Comparison of ENCODE assay signal across 12 mouse cellular contexts in the genomic region with DNA sequence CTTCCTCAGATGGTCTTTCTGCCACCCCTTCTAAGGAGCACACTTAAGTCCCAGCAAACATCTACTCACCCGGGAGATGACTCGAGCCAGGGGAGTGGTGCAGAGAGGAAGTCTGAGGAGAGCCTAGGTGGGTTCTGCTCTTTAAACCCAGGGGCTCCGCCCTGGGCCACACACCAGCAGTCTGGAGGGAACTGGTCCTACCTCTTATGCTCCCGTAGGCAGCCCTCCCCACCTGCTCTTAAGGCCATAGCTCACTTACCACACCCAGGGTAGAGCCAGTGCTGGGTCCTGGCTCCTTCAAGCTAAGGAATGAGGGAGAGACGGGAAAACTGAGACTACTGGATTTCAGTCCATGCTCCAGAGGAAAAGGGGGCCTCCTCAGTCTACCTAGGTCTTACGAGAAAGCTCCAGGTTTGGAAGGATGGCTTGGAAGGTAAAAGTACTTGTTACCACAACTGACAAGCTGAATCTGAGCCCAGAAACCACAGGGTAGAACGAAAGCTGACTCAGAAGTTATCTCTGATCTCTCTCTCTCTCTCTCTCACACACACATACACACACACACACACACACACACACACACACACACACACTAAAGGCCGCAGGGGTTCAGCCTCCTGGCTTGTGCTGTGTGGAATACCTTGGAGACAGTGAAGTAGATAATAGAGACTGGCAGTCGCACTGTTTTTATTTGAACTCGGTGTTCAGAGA. TPM values are rescaled to one million over a fixed set of nuclear protein-coding genes. Genes with fewer than 3 reads are reported as not detected.
DNase-seq lines count a peak whose midpoint lies in the region; ATAC-seq lines count a peak whose summit lies in the region.
"Had no signal": no experiment of that assay in that cellular context is flagged by ENCODE, and none has a peak within 500 bp of the region (broad histone marks: within the 10 kb centered on the region; RNA-seq: fewer than 3 reads in every experiment).

A gene (minus strand): TSS at position 471 of the 711 bp plus-strand sequence.

- ATAC-seq in inflammation-experienced regulatory T-cells, adult 6 months: peak; percentile 62
- peak; percentile 71 for ATAC-seq in stomach, embryonic 16.5 days (ENCODE audit: insufficient read depth, low FRiP score)

- 56% methylated on average over 10 of the region's 10 CpGs for WGBS in stomach, embryonic 16.5 days

- no peaks in the 10 kb centered on the region for H3K27me3 ChIP-seq in stomach, embryonic 16.5 days (ENCODE audit: control insufficient read depth, insufficient read depth, low read length)
- H3K27me3 ChIP-seq: liver, embryonic 15.5 days had no signal

- no peak within 1 kb of the TSS for H3K9ac ChIP-seq in stomach, embryonic 16.5 days (ENCODE audit: low read length)
- H3K9ac ChIP-seq: liver, embryonic 15.5 days had no signal

- H3K4me3 ChIP-seq in stomach, embryonic 16.5 days (replicated peaks; ENCODE audit: low read length): no peak within 1 kb of the TSS
- H3K4me3 ChIP-seq: erythroblast, embryonic 14.5 days; gastrocnemius, adult 2 months; liver, embryonic 15.5 days had no signal

- intact Hi-C loops in gastrocnemius, postnatal 36 days (cut with DNase I): loop anchor here (10.0 kb wide), 1 partner anchor 437 kb away; no protein-coding TSS in a partner anchor
- intact Hi-C loops in heart, postnatal 25 days (cut with DNase I): no loop called here

- no peak within 1 kb of the TSS for H3K27ac ChIP-seq in stomach, embryonic 16.5 days (ENCODE audit: low read length)
- H3K27ac ChIP-seq: gastrocnemius, adult 2 months; liver, embryonic 15.5 days had no signal

- DNase-seq in thymus, postnatal 14 days: peak; percentile 28
- DNase-seq in thymus, postnatal 25 days: no peak
- DNase-seq in kidney, postnatal 36 days: peak; percentile 42 to 56
- DNase-seq in gastrocnemius, postnatal 36 days: no peak
- DNase-seq in spleen, adult 18-20 months: no peak
- DNase-seq in heart, postnatal 25 days (ENCODE audit: low spot score): no peak
- DNase-seq: cerebellum, adult 9-10 months; gastrocnemius, adult 2 months had no signal

- no peak within 1 kb of the TSS for H3K4me2 ChIP-seq in stomach, embryonic 16.5 days (ENCODE audit: low read depth, low read length)
- H3K4me2 ChIP-seq: liver, embryonic 15.5 days had no signal

- H3K36me3 ChIP-seq in stomach, embryonic 16.5 days (ENCODE audit: control insufficient read depth, insufficient read depth, low read length): no peaks in the 10 kb centered on the region
- H3K36me3 ChIP-seq: liver, embryonic 15.5 days had no signal

- H3K9me3 ChIP-seq in stomach, embryonic 16.5 days (replicated peaks; ENCODE audit: control insufficient read depth, low read length): no peaks in the 10 kb centered on the region
- H3K9me3 ChIP-seq: liver, embryonic 15.5 days had no signal

- H3K4me1 ChIP-seq in stomach, embryonic 16.5 days (ENCODE audit: control insufficient read depth, insufficient read depth, low read length): no peaks in the 10 kb centered on the region

RNA-seq across cellular contexts. Expression of the gene that starts here (rescaled TPM):
- 10 to 100 TPM in 2 of 3 experiments, 1 to 10 TPM in 1; 6.1 to 16.1 (median 10.9) TPM for polyA plus RNA-seq in inflammation-experienced regulatory T-cells, adult 6 months (2017; shearing (Covaris generic))
- polyA plus RNA-seq in stomach, embryonic 16.5 days (2015; fragmentation: Nextera tagmentation; extraction: Ambion mirVana): 2.4 and 4.2 TPM in 2 replicates
- not detected for total RNA-seq in gastrocnemius, postnatal 36 days (2021)
- not detected for total RNA-seq in heart, postnatal 25 days (2021)
- total RNA-seq: gastrocnemius, adult 2 months had no signal
- polyA plus RNA-seq: erythroblast, embryonic 14.5 days had no signal

Comparison
In these comparisons a context has a peak if more than half of its experiments do, and no peak if none do; other contexts are left out.
1. DNase-seq: peak in thymus, postnatal 14 days (single experiment) and kidney, postnatal 36 days (2 of 2); none in thymus, postnatal 25 days (single experiment), gastrocnemius, postnatal 36 days (0 of 2), spleen, adult 18-20 months (0 of 2) and heart, postnatal 25 days (single experiment).